Mouse (Mus musculus): Measurements from ENCODE around the gene Zfp597. TPM values are rescaled to one million over a fixed set of nuclear protein-coding genes. Genes with fewer than 3 reads are reported as not detected.
"Not testable (repeated sequence)": the region's sequence is repeated elsewhere in the genome, so short reads cannot be mapped to it uniquely, and the experiment has no call there.

The Zfp597 gene
- total and polyA plus RNA-seq, 3 experiments: 6.9 to 10.1 TPM; not detected in 1

GRCm38 (mm10) chr16:3820202-3820601, 64.2 kb downstream of the Zfp597 start:
- no peak overlapping the region for H3K4me3 ChIP-seq (ENCODE audit: control insufficient read depth in 1 of 2, insufficient read depth in 1 of 2, low read depth in 2 of 2, low read length in 2 of 2)
- H3K36me3 ChIP-seq (ENCODE audit: control insufficient read depth in 1 of 2, insufficient read depth in 2 of 2, low read length in 2 of 2): no peaks in the 10 kb centered on the region
- no peaks in the 10 kb centered on the region for H3K4me1 ChIP-seq (ENCODE audit: control insufficient read depth in 1 of 2, insufficient read depth in 2 of 2, low read length in 2 of 2)
- H3K79me2 ChIP-seq (ENCODE audit: control insufficient read depth, insufficient read depth, low read length, poor library complexity): no peaks in the 10 kb centered on the region
- no peak overlapping the region for H3K27ac ChIP-seq (ENCODE audit: control insufficient read depth, low read depth, low read length)
- H3K9ac ChIP-seq (ENCODE audit: control insufficient read depth, low read depth, low read length, poor library complexity, severe bottlenecking): no peak overlapping the region
- peak; percentile 17 for DNase-seq (ENCODE audit: low read depth, low spot score)
- H3K9me3 ChIP-seq (replicated peaks; ENCODE audit: insufficient read depth, low read length): no peaks in the 10 kb centered on the region
- TF ChIP-seq EP300 (IDR thresholded peaks at IDR 0.05; ENCODE audit: low read depth in 1 of 2, low read length in 2 of 2) (no peak), SMC3 (IDR thresholded peaks at IDR 0.05; ENCODE audit: low read depth, low read length) (no peak), POLR2AphosphoS5 (IDR thresholded peaks at IDR 0.05; ENCODE audit: borderline replicate concordance, low read depth, low read length) (no peak), BHLHE40 (IDR thresholded peaks at IDR 0.05; ENCODE audit: borderline replicate concordance, low read depth, low read length) (no peak), KAT2A (conservative IDR thresholded peaks at IDR 0.05; ENCODE audit: low read depth, low read length) (no peak), MEF2A (IDR thresholded peaks at IDR 0.05; ENCODE audit: extremely low read depth, insufficient replicate concordance, low read depth, low read length, poor library complexity, severe bottlenecking) (no peak), RAD21 (IDR thresholded peaks at IDR 0.05; ENCODE audit: low read depth, low read length) (no peak), CHD2 (IDR thresholded peaks at IDR 0.05; ENCODE audit: low read length) (no peak), USF1 (IDR thresholded peaks at IDR 0.05; ENCODE audit: low read depth, low read length) (no peak), JUND (IDR thresholded peaks at IDR 0.05; ENCODE audit: low read depth, low read length) (no peak)
- no peaks in the 10 kb centered on the region; a peak in 1 of 4 replicates for H3K27me3 ChIP-seq (ENCODE audit: control insufficient read depth in 1 of 2, insufficient read depth in 2 of 2, low read length in 2 of 2)

GRCm38 (mm10) chr16:3814667-3815066, 69.7 kb downstream of the Zfp597 start:
- not testable (repeated sequence) for H3K9ac ChIP-seq (ENCODE audit: control insufficient read depth, low read depth, low read length, poor library complexity, severe bottlenecking); H3K27ac ChIP-seq (ENCODE audit: control insufficient read depth, low read depth, low read length); H3K79me2 ChIP-seq (ENCODE audit: control insufficient read depth, insufficient read depth, low read length, poor library complexity); H3K36me3 ChIP-seq (ENCODE audit: control insufficient read depth in 1 of 2, insufficient read depth in 2 of 2, low read length in 2 of 2); H3K4me1 ChIP-seq (ENCODE audit: control insufficient read depth in 1 of 2, insufficient read depth in 2 of 2, low read length in 2 of 2); H3K9me3 ChIP-seq (replicated peaks; ENCODE audit: insufficient read depth, low read length); H3K27me3 ChIP-seq (ENCODE audit: control insufficient read depth in 1 of 2, insufficient read depth in 2 of 2, low read length in 2 of 2); H3K4me3 ChIP-seq (ENCODE audit: control insufficient read depth in 1 of 2, insufficient read depth in 1 of 2, low read depth in 2 of 2, low read length in 2 of 2)
- DNase-seq (ENCODE audit: low read depth, low spot score): peak; percentile 37

Other genes with a start within 250 kb of the Zfp597 start
- not detected in 2 replicates for gene Mefv, start 166.5 kb downstream of the Zfp597 start, total RNA-seq (2012; rRNA removed)
- gene Mefv, start 166.5 kb downstream of the Zfp597 start, polyA plus RNA-seq (2012; ENCODE audit: insufficient read depth in 1 of 2, insufficient read length in 2 of 2, low read depth in 1 of 2, low replicate concordance in 2 of 2, missing spikeins in 1 of 2): not detected
- gene Zfp263, start 140.5 kb downstream of the Zfp597 start, total RNA-seq (2012; rRNA removed): 13.5 and 18.5 TPM in 2 replicates
- gene Zfp263, start 140.5 kb downstream of the Zfp597 start, polyA plus RNA-seq (2012; ENCODE audit: insufficient read depth in 1 of 2, insufficient read length in 2 of 2, low read depth in 1 of 2, low replicate concordance in 2 of 2, missing spikeins in 1 of 2): 10 to 100 TPM in 1 of 2 experiments, not detected in 1; 17.9 TPM
- gene Olfr15, start 53.7 kb downstream of the Zfp597 start, total RNA-seq (2012; rRNA removed): not detected in 2 replicates
- gene Olfr15, start 53.7 kb downstream of the Zfp597 start, polyA plus RNA-seq (2012; ENCODE audit: insufficient read depth in 1 of 2, insufficient read length in 2 of 2, low read depth in 1 of 2, low replicate concordance in 2 of 2, missing spikeins in 1 of 2): not detected
- 0.39 and 0.46 TPM in 2 replicates for gene Zfp174, start 37.3 kb downstream of the Zfp597 start, total RNA-seq (2012; rRNA removed)
- gene Zfp174, start 37.3 kb downstream of the Zfp597 start, polyA plus RNA-seq (2012; ENCODE audit: insufficient read depth in 1 of 2, insufficient read length in 2 of 2, low read depth in 1 of 2, low replicate concordance in 2 of 2, missing spikeins in 1 of 2): 10 to 100 TPM in 1 of 2 experiments, under 1 TPM in 1; 0.58 to 24.5 TPM
- gene Naa60, start 12.2 kb downstream of the Zfp597 start, total RNA-seq (2012; rRNA removed): 26.9 and 28.0 TPM in 2 replicates
- 10 to 100 TPM in 1 of 2 experiments, not detected in 1; 67.5 TPM for gene Naa60, start 12.2 kb downstream of the Zfp597 start, polyA plus RNA-seq (2012; ENCODE audit: insufficient read depth in 1 of 2, insufficient read length in 2 of 2, low read depth in 1 of 2, low replicate concordance in 2 of 2, missing spikeins in 1 of 2)
- 0.52 and 0.62 TPM in 2 replicates for gene Gm20695, start 87 bp upstream of the Zfp597 start, total RNA-seq (2012; rRNA removed)
- gene Gm20695, start 87 bp upstream of the Zfp597 start, polyA plus RNA-seq (2012; ENCODE audit: insufficient read depth in 1 of 2, insufficient read length in 2 of 2, low read depth in 1 of 2, low replicate concordance in 2 of 2, missing spikeins in 1 of 2): not detected
- gene 1700037C18Rik, start 24.1 kb upstream of the Zfp597 start, total RNA-seq (2012; rRNA removed): 3.5 and 4.2 TPM in 2 replicates
- gene 1700037C18Rik, start 24.1 kb upstream of the Zfp597 start, polyA plus RNA-seq (2012; ENCODE audit: insufficient read depth in 1 of 2, insufficient read length in 2 of 2, low read depth in 1 of 2, low replicate concordance in 2 of 2, missing spikeins in 1 of 2): 1 to 10 TPM in 1 of 2 experiments, not detected in 1; 7.2 TPM
- 26.3 and 28.9 TPM in 2 replicates for gene Cluap1, start 24.2 kb upstream of the Zfp597 start, total RNA-seq (2012; rRNA removed)
- 10 to 100 TPM in 1 of 2 experiments, not detected in 1; 30.7 TPM for gene Cluap1, start 24.2 kb upstream of the Zfp597 start, polyA plus RNA-seq (2012; ENCODE audit: insufficient read depth in 1 of 2, insufficient read length in 2 of 2, low read depth in 1 of 2, low replicate concordance in 2 of 2, missing spikeins in 1 of 2)
- 0.46 and 0.82 TPM in 2 replicates for gene Nlrc3, start 92.1 kb upstream of the Zfp597 start, total RNA-seq (2012; rRNA removed)
- under 1 TPM in 1 of 2 experiments, not detected in 1; 0.77 TPM for gene Nlrc3, start 92.1 kb upstream of the Zfp597 start, polyA plus RNA-seq (2012; ENCODE audit: insufficient read depth in 1 of 2, insufficient read length in 2 of 2, low read depth in 1 of 2, low replicate concordance in 2 of 2, missing spikeins in 1 of 2)
- 23.0 and 24.3 TPM in 2 replicates for gene Slx4, start 119.2 kb upstream of the Zfp597 start, total RNA-seq (2012; rRNA removed)
- 10 to 100 TPM in 1 of 2 experiments, not detected in 1; 35.2 TPM for gene Slx4, start 119.2 kb upstream of the Zfp597 start, polyA plus RNA-seq (2012; ENCODE audit: insufficient read depth in 1 of 2, insufficient read length in 2 of 2, low read depth in 1 of 2, low replicate concordance in 2 of 2, missing spikeins in 1 of 2)
- gene Dnase1, start 152.4 kb upstream of the Zfp597 start, total RNA-seq (2012; rRNA removed): 0.42 and 0.81 TPM in 2 replicates
- 1 to 10 TPM in 1 of 2 experiments, not detected in 1; 7.7 TPM for gene Dnase1, start 152.4 kb upstream of the Zfp597 start, polyA plus RNA-seq (2012; ENCODE audit: insufficient read depth in 1 of 2, insufficient read length in 2 of 2, low read depth in 1 of 2, low replicate concordance in 2 of 2, missing spikeins in 1 of 2)
- gene Trap1, start 193.3 kb upstream of the Zfp597 start, total RNA-seq (2012; rRNA removed): 120 and 128 TPM in 2 replicates
- 100 to 1,000 TPM; 214 to 299 TPM for gene Trap1, start 193.3 kb upstream of the Zfp597 start, polyA plus RNA-seq (2012; ENCODE audit: insufficient read depth in 1 of 2, insufficient read length in 2 of 2, low read depth in 1 of 2, low replicate concordance in 2 of 2, missing spikeins in 1 of 2)